Mouse (Mus musculus): ENCODE measurements around the gene Kcnj11. TPM values are rescaled to one million over a fixed set of nuclear protein-coding genes. Genes with fewer than 3 reads are reported as not detected.

The Kcnj11 gene
- total RNA-seq (2021), result 10 to 100 TPM; 41.3 to 44.6 TPM

DNA sequence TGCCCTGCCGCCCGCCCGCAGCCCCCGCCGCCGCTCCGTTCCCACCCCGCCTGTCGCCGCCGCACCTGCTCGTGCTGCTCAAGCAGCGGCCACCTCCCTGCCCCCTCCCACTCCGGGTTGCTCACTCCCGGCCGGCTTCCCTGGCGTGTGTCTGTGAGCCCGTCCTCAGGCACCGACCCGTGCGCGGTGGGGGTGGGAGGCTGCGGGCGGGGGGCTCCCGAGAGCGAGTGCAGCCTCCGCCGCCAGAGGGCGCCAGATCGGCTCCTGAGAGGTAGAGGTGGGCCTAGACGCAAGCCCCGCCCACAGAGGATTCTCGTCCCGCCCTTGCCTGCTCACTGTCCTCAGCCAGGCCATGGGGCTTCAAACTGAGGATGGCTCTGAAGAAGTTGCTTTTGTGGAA lies at the start of gene Kcnj11:
Gene Kcnj11, minus strand, starts transcription at position 202 of the 400 bp plus-strand sequence.
- intact Hi-C loops (cut with DNase I), result no loop called here
- peak; percentile 74 to 79 for DNase-seq (ENCODE audit: low spot score in 2 of 2)

DNA sequence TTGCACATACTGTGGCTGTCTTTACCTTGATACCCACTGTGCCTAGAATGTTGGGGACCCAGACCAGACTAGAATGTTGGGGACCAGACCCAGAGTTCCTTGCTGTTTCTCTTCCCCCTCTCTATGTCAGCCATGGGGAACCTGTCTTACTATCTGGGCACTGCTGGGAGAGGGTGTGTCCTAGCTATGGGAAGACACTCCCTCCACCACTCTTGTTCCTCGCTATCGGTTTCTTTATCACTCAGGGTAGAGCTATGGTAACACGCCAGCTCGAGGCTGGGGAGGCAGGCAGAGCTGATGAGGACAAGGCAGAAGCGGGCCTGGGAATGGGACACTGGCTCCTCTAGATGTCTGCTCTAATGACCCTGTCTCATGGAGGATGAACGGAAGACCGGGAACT lies 46.9 kb upstream of the Kcnj11 start:
- intact Hi-C loops (cut with DNase I), result no loop called here
- no peak for DNase-seq (ENCODE audit: low spot score in 2 of 2)

DNA sequence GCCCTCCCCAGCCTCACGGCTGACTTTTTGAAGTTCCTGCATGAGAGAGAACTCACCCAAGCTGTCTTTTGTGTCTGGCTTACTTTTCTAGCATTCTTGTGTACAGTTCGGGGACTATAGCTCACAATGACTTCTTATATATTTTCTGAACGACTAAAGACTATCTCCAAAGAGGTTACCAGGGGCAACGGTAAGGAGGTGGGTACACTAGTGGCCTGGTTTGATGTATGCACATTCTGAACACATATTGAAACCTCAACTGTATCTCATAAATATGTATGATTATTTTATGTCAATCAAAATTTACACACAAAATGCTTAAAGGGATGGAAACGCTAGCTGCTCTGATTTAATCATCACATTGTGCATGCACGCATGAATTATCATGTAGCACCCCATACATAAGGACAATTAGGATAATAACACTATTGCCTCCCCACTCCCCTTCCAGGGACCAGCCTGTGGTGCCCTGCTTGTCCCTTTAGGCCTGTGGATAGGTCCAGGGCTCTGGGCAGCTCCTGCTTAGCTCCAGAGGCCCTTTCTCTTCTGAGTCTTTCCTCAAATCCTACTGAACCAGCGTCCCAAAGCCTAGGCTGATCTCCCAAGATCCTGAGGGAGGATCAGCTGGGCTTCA lies 46.2 kb upstream of the Kcnj11 start:
- intact Hi-C loops (cut with DNase I), result no loop called here
- no peak for DNase-seq (ENCODE audit: low spot score in 2 of 2)

DNA sequence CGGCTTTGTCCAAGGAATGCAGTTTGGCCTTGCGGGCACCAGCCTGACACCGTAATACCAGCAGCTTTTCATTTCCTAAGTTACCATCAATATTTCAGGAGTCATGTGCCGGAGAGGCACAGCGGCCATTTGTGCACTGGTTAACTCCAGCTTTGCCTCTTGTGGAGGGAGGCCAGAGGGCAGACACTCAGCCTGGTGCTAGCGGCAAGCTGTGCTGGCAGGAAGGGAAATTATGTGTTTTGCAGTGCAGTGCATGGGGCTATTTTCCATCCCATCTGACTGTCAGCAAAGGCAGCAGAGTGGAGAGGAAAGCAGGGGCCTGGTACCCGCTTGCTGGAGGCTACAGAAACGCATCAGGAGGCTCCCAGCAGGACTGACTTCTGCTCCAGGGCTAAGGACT lies 43.5 kb upstream of the Kcnj11 start:
- intact Hi-C loops (cut with DNase I), result no loop called here
- DNase-seq (ENCODE audit: low spot score in 2 of 2), result no peak

DNA sequence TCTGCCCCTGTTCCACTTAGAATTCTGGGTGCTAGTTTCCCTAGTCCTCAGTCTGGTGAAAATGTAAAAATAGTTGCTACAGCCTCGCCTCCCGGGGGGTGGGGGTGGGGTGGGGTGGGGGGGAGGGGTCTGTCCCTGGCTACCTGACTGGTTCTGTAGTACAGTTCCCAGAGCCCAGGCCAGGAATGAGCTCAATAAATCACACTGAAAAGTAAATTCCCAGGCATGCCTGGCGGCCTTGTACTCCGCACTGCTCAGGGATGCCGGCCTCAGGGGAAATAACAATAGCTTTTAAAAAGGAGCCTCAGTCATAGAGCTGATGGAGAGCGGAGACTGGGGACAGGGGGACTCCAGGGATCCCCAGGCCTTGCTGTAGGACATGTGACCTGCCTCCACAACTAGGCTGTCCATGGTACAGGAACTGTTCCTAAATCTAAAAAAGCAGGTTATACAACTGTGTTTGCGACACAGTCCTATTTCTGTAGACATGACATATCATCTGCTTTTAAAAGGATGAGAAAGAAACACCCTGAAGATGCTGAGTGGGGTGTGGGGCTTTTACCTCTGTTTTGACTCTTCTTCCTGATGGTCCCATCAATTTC lies 37.9 kb upstream of the Kcnj11 start:
- intact Hi-C loops (cut with DNase I), result no loop called here
- DNase-seq (ENCODE audit: low spot score in 2 of 2), result peak; percentile 36 to 52

DNA sequence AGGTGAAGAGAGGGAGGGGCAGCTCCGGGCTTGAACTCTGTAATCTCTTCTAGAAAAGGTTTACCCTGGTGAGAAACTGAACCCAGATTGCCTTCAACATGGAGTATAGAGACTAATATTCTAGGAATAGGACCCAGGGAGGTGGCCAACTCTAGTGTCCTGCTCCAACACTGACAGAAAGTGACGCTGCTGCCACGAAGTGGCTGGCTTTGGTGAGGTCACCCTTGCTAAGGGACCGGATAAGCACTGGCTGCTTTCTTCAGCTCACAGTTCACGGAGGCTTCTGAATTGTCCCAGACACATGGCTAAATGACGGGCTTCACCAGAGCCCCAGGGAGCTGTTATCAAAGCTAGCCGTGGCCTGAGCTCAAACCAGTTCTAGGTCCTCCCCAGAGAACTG lies 33.3 kb upstream of the Kcnj11 start:
- DNase-seq (ENCODE audit: low spot score in 2 of 2), result no peak
- intact Hi-C loops (cut with DNase I), result no loop called here

DNA sequence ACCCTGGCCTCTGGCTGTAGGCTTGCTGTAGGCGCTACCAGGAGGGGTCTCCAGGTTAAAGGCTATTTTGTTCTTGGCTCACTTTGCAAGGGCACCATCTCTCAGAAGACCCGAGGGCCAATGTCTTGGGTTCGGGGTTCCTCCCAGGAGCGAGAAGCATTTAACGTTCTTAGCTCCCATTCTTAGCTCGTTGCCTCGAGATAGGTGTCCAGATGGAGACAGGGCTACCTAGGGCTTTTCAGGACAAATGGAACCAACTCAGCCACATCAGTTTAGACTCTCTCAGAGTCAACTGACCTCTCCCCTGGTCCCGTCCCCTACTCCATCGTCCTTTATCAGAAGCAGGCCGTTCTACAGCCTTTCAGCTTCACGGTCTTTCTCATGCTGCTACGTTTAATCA lies 31.7 kb upstream of the Kcnj11 start:
- DNase-seq (ENCODE audit: low spot score in 2 of 2), result no peak
- intact Hi-C loops (cut with DNase I), result no loop called here

DNA sequence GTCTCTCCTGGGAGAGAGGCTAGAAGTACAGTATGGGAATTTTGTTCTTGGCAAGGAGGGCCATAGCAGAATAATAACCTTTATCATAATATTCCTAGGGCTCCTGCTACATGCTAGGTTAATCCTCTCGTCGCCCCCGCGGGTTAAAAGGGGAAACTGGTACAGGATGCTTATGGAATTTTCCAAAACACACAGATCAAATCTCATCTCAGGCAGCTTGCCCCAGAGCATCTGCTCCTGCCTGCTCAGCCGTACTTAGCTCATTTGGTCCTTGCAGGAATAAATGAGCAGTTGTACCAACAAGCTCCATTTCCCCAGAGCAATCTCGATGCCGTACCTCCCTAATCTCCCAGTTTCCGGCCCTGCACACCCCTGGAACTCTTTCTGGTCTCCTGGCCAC lies 31.2 kb upstream of the Kcnj11 start:
- intact Hi-C loops (cut with DNase I), result no loop called here
- peak; percentile 44 to 51 for DNase-seq (ENCODE audit: low spot score in 2 of 2)

DNA sequence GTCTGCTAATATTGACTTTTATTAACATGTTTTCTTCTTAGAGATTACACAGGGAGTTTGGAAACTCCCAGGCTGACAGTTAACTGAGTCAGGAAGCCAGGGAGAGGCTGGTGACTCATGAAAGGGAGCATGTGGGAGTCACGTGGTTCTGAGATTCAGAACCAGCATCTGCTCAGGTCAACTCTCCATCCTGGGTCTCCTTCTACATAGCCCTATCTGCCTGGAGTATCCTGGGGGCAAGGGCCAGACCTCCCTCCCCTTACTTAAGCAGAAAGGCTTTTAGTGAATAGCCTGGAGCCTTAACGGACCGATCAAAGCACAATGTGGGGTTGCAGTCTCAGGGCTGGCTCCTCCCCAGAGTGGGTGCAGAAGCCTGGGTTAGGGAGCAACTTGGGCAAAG lies 30.7 kb upstream of the Kcnj11 start:
- peak; percentile 49 to 50 for DNase-seq (ENCODE audit: low spot score in 2 of 2)
- intact Hi-C loops (cut with DNase I), result no loop called here

DNA sequence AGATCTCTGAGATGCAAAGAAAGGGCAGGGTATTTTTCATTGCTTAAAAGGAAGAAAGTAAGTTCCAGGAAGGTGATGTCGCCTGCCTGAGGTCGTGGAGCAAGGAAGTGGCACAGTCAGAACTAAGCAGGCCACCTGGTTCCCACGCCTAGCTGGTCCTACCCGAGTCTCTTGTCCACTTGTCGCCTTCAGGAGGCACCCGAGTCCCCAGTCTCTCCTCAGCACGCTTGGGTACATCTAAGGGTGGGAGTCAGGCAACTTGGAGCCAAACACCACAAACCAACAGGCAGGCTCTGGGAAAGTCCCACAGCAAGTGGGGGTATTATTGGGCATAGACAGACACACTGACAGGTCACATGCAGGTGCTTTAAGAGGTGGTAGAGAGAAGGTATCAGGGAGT lies 30.2 kb upstream of the Kcnj11 start:
- no peak for DNase-seq (ENCODE audit: low spot score in 2 of 2)
- intact Hi-C loops (cut with DNase I), result no loop called here

DNA sequence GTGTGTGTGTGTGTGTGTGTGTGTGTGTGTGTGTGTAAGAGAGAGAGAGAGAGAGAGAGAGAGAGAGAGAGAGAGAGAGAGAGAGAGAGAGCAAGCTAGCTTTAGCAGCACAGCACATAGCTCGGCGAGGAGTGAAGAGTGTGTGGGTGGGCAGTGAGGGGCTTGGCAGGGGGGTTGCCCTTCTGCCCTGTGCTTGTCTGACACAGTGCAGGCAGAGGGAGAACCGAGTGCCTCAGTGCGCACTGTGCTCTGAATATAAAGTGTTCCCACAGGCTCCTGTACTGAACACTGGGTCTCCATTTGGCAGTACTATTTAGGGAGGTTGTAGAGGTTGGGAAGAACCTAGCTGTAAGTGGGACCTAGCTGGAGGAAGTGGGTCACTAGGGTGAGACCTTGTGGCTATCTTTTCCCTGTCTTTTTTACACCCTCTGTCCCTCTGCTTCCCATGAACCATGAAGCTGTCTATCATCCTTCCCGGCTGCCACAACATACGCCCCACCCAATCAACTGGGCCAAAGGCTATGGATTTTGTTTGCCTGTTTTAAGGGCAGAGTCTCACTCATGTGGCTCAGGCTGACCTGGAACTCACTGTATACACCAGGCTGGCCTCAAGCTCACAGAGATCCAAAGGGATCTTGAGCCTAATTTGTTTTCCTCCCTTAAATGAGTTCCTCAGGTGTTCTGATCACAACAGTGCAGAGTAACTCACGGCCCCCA lies 29.1 kb upstream of the Kcnj11 start:
- DNase-seq (ENCODE audit: low spot score in 2 of 2), result no peak
- intact Hi-C loops (cut with DNase I), result no loop called here

DNA sequence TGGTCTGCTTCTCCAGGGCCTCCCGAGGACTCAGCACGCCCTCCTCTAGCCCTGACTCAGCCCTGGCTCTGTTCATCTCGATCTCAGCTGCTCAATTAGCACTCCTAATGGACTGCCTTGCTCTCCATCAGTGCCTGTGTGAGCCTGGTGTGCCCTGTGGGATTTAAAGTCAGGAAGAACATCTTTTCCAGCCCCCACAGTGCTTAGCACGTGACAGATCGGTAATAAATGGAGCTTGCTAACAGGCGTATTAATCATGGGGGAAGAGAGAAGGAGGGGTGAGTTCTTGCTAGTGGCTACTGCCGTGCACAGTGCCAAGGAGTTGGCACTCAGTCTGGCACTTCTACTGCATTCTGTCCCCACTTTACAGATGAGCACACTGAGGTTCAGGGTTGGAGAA lies 27.6 kb upstream of the Kcnj11 start:
- DNase-seq (ENCODE audit: low spot score in 2 of 2), result no peak
- intact Hi-C loops (cut with DNase I), result no loop called here

DNA sequence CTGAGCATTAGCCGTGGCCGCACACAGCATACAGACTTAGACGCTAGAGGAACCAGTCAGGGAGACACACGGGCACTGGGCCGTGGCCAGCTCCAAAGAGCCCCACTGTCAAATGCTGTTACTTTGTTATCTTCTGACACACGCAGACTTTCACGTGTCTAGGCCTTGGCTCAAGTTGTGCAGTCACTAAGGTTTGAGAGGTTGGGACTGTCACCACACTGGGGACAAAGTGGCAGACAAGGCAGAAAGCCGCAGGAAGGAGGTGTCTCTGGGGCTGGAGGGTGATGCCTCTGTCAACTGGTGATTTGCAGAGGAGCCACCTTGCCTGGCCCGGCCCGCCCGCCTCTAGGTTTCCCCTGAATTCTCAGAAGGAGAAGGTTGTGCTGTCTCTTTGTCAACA lies 24.8 kb upstream of the Kcnj11 start:
- DNase-seq (ENCODE audit: low spot score in 2 of 2), result no peak

DNA sequence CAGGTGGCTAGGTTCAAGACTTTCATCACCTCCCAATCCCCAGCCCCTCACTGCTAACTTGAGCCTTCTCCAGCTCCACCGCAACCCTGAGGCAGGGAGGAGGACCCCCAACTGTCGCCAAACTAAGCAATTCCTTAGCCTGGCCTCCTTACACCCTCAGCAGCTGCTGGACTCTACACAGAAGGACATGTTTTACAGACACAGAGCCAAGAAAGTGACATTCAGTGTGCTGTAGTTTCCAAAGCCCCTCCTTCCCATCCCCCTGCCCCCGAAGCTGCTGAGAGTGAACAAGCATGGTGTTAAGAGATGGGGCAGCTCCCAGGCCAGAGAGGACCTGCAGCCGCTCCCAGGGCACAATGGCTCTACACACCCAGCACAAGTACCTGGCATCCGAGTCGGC lies 23.9 kb upstream of the Kcnj11 start:
- intact Hi-C loops (cut with DNase I), result no loop called here
- DNase-seq (ENCODE audit: low spot score in 2 of 2), result no peak

More for the DNA sequence above, 24.8 kb upstream of the Kcnj11 start:
- intact Hi-C loops (cut with DNase I), result no loop called here

DNA sequence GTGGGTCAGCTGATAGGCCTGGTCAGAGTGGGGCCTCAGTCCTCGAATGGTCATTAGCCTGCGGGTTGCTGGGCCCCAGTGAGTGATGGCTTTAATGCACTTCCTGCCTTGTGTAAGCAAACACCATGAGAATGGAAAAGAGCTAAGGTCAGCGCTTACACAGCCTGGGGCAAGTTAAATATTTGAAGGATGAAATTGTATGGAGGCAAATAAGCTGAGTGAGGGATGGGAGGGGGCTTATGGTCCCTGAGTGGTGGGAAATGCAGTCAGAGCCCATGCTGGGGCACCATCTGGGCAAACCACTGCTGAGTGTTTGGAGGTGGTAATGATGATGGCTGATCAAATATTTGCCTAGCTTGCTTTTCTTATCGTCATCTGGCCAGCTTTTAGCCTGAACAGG lies 22.4 kb upstream of the Kcnj11 start:
- intact Hi-C loops (cut with DNase I), result no loop called here
- DNase-seq (ENCODE audit: low spot score in 2 of 2), result no peak

DNA sequence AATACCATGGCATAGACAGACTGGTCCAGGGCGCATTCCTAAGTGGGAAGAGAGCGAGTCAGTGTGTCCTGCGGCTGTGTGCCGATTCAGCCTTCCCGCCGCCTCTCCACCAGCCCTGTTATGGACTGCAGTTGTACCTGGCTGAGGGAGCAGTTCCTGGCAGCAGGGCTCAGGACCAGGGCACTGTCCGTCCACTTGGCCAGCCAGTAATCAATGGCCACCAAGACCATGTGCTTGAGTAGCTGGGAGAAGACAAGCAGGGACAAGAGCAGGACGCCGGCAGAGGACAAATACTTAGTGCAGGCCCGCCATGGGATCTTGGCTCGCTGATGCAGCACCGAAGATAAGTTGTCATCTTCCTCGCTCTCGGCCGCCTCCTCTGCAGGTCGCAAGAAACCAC lies 16.5 kb upstream of the Kcnj11 start:
- intact Hi-C loops (cut with DNase I), result no loop called here
- DNase-seq (ENCODE audit: low spot score in 2 of 2), result no peak

DNA sequence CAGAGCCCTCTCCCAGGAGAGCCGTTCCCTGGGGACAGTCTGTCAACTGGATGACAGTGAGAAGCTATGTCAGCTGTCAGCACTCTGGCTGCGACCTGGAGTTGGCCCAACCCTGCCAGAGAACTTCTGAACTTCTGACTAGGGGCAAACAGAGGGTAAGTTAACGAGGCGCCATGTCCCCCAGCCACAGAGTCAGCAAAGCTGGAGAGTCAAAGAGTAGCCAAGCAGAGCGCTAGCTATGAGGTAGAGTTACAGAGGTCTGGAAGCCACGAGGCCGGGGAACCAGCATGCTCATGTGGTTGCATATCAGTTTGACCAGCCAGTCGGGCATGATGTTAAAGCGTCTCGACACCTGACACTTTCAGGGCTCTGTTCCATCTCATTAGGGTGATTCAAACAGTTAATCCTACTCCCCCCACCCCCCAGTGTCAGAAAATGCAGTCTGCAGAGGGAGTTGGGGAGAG lies 15.6 kb upstream of the Kcnj11 start:
- no peak for DNase-seq (ENCODE audit: low spot score in 2 of 2)
- intact Hi-C loops (cut with DNase I), result no loop called here

DNA sequence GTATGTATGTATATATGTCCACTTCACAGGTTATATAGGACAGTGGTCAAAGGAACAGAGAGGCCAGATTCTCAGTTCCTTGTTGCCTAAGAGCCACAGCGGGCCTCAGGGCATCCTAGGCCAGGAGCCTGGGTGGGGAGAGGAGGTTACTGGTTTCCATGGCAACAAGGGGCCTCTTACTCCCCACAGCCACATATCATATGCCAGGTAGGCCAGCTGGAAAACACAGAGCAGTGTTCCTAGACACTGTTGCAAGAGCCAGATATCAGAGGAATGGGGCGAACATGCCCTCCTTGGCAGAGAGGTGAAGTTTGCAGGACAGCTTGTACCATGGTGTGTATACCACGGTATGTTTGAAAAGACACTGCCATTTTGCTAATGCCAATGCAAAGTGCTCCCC lies 12.9 kb upstream of the Kcnj11 start:
- intact Hi-C loops (cut with DNase I), result no loop called here
- no peak for DNase-seq (ENCODE audit: low spot score in 2 of 2)

DNA sequence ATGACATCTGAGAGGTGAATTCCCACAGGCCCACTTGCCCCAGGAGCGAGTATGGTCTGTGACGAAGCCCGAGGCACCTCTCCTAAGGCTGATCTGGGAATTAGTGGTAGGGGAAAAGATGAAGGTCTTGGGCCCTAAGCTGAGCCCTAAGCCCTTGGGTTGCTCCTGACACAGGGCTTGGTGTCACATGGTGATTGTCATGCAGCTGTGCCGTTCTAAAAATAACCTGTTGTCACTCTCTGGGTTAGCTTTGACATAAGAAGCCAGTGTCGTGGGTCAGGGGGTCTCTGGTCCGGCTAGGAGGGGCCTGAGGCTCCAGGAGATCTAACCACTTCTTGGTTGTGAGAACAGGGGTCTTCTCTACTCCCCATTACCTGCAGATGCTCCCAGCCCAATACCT lies 11.4 kb upstream of the Kcnj11 start:
- intact Hi-C loops (cut with DNase I), result no loop called here
- no peak for DNase-seq (ENCODE audit: low spot score in 2 of 2)

DNA sequence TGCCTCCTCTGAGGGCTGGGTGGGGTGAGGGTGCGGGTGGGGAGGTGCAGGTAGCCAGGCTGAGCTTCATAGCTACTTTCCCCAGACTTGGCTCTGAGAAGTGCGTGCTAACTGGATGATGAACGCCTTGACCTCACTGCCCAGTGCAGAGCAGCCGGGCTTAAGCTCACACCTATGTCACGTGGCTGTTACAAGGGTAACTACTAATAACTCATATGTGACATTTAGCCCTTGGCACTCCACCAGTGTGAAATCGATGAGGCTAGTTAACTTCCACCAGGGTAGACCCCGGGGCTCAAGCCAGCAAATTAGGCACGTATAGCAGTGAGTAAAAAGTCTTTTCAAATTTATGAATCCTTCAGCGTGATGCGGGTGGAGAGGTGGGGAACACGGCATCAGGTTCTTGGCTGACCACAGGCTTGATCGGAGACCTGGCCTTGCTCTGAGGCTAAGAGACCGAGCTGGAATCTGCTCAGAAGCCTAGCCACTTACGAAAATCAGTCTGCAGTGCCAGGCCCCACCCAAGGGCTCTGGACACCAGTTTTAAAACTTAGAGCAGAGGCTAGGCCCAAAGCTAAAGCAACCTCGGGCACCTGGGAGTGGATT lies 10.8 kb upstream of the Kcnj11 start:
- DNase-seq (ENCODE audit: low spot score in 2 of 2), result no peak
- intact Hi-C loops (cut with DNase I), result no loop called here

DNA sequence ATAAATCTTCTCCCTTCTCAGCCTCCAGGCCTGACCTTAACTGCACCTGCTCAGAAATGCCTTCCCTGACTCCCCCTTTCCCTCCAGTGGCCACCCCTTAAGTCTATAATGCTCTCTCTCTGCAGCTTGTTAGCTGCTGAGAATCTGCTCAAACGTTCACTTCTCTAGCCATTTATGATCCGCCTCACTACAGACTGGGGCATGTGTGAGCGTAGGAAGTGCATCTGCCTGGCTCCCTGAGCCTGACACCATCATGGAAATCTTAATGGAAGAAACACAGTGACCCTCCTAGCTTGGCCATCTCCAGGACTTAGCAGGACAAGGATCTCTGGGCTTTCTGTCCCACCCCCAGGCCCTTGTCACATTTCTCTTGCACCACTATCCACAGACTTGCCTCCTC lies 9.5 kb upstream of the Kcnj11 start:
- intact Hi-C loops (cut with DNase I), result no loop called here
- DNase-seq (ENCODE audit: low spot score in 2 of 2), result no peak
